Mouse (Mus musculus) gastrocnemius, postnatal 4 days (tissue): ENCODE measurements around the gene Pum3. TPM values are rescaled to one million over a fixed set of nuclear protein-coding genes. Genes with fewer than 3 reads are reported as not detected.
"Not testable (repeated sequence)": the region's sequence is repeated elsewhere in the genome, so short reads cannot be mapped to it uniquely, and the experiment has no call there.

ENCODE experiments used
- DNase-seq, 2 experiments: peaks; one replicate each; pipeline ENCODE4 v3.0.0; 2021 to 2022; ENCODE audit warnings: low spot score in 2 of 2, mixed read lengths in 2 of 2
- total RNA-seq, 2 experiments: library from RNA; stranded (reverse); gene quantifications; 2 replicates each; pipeline ENCODE4 v1.2.3; 2021

Gene Pum3
- total RNA-seq, 2 experiments from 2014 or later, result 41.5 to 52.9 TPM

- no peak for DNase-seq
Observed at GRCm38 (mm10) chr19:27394341-27394990, 35.2 kb downstream of the Pum3 start.

GRCm38 (mm10) chr19:27392431-27392830 lies 37.2 kb downstream of the Pum3 start:
- DNase-seq, result no peak

GRCm38 (mm10) chr19:27391344-27391743 lies 38.3 kb downstream of the Pum3 start:
- no peak for DNase-seq

- DNase-seq, result not testable (repeated sequence)
Observed at GRCm38 (mm10) chr19:27389566-27389965, 40.1 kb downstream of the Pum3 start.

- no peak for DNase-seq
Observed at GRCm38 (mm10) chr19:27385304-27385703, 44.3 kb downstream of the Pum3 start.

- no peak for DNase-seq
Observed at GRCm38 (mm10) chr19:27383266-27383665, 46.4 kb downstream of the Pum3 start.

- no peak for DNase-seq
Observed at GRCm38 (mm10) chr19:27382131-27382530, 47.5 kb downstream of the Pum3 start.

- DNase-seq, result no peak
Observed at GRCm38 (mm10) chr19:27379712-27380401, 49.8 kb downstream of the Pum3 start.

GRCm38 (mm10) chr19:27370784-27371183 lies 58.8 kb downstream of the Pum3 start:
- DNase-seq, result no peak

- DNase-seq, result no peak
Observed at GRCm38 (mm10) chr19:27370174-27370573, 59.5 kb downstream of the Pum3 start.

- DNase-seq, result no peak
Observed at GRCm38 (mm10) chr19:27369461-27370135, 60.0 kb downstream of the Pum3 start.

GRCm38 (mm10) chr19:27366113-27366746 lies 63.4 kb downstream of the Pum3 start:
- DNase-seq, result no peak

GRCm38 (mm10) chr19:27364521-27364931 lies 65.1 kb downstream of the Pum3 start:
- peak in 1 of 2 experiments; percentile 15 for DNase-seq

- DNase-seq, result no peak
Observed at GRCm38 (mm10) chr19:27363891-27364290, 65.7 kb downstream of the Pum3 start.

- no peak for DNase-seq
Observed at GRCm38 (mm10) chr19:27360381-27360780, 69.2 kb downstream of the Pum3 start.

GRCm38 (mm10) chr19:27351700-27352099 lies 77.9 kb downstream of the Pum3 start:
- DNase-seq, result no peak

GRCm38 (mm10) chr19:27346501-27346900 lies 83.1 kb downstream of the Pum3 start:
- no peak for DNase-seq

Other genes with a start within 250 kb of the Pum3 start
- 10 to 100 TPM; 38.0 to 40.3 TPM for gene Vldlr, start 213.3 kb downstream of the Pum3 start, total RNA-seq
- gene Kcnv2, start 107.2 kb downstream of the Pum3 start, total RNA-seq, result under 1 TPM in 1 of 2 experiments, not detected in 1; 0.08 TPM